Mouse (Mus musculus) ES-E14 (cell line): ENCODE results near the gene Fam214a.

Source experiments
- HCFC1 ChIP-seq: IDR thresholded peaks from 2 replicates; pipeline ENCODE4 v1.6.1; 2012; ENCODE audit warnings: low read length, inconsistent platforms, borderline replicate concordance; ENCODE audit not compliant: insufficient read depth
- ZNF384 ChIP-seq: IDR thresholded peaks from 2 replicates; pipeline ENCODE4 v1.6.1; 2012; ENCODE audit warnings: low read depth, low read length, inconsistent platforms

DNA sequence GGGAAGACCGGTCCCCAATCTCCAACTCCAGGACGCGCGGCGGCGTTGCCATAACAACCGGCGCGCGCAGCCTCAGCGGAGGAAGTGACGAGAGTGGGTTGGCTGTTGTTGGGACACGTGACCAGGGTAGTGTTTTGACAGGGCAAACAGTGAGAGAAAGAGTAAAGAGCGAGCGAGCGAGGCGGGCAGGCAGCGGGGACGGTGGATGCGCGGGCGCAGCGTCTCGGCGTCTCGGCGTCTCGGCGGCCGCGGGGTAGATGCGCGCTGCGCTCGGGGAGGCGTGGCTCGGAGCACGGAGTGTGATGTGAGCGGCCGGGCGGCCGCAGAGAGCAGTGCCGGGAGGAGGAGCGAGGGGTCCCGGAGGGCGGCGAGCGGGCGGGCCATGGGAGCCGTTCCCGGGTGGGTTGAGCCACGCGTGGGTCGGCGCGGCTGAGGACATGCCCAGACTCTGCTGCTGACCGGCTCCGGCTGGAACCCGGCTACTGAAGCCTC, at the start of gene Fam214a:
- TF ChIP-seq ZNF384 (no peak), HCFC1 (no peak; the same call in 1 of the 2 replicates)
